Mouse (Mus musculus): ENCODE results near the gene Col9a3.

Gene Col9a3

DNA sequence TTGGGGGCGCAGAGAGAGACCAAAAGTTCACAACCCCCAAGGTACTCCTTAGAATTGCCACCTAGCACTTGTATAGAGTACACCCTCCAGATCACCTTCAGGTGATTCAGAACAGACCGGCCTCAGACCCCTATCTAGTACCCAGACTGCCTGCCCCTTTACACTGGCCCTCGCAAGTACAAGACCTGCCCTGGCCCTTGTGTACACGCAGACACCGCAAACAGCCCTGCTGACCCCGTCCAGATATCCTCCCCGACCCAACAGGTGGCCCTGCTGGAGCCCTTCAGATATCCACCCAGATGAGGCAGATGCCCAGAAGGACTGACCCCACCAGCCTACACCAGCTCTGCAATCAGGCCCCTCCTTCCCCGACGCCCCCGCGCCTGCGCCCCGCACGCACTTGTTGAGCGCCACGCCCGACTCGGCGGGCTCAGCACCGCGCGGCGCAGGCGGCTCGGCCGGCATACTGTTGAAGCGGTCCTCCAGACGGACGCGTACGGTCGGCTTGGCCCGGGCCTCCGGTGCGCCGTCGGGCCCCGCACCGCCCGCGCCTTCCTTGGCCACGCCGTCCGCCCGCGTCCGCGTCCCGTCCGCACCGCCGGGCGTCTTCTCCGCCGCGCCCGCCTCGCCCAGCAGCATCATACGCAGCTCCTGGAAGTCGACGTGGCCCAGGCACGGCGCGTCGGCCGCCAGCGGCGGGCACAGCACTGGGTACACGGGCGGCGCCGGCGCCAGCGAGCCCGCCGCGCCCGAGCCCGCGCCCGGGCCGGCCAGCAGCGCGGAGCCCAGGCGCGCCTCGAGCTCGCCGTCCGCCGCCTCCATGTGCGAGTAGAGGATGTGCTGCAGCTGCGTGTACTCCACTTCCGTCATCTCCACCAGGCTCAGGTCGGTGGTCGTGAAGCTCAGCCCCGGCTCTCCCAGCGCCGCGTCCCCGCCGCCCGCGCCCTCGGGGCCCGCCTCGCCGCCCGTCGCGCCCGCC is 44.3 kb downstream of the Col9a3 start:
- DNase-seq (ENCODE audit: low read depth, low spot score) = no peak

GRCm38 (mm10) chr2:180642555-180643260 is 45.1 kb downstream of the Col9a3 start, which contains the start of gene Tcfl5:
Gene Tcfl5, minus strand, starts transcription at chr2:180642708.
- DNase-seq (ENCODE audit: low read depth, low spot score) = no peak

GRCm38 (mm10) chr2:180643626-180644025 is 46.0 kb downstream of the Col9a3 start:
- DNase-seq (ENCODE audit: low read depth, low spot score) = no peak

GRCm38 (mm10) chr2:180646841-180647240 is 49.3 kb downstream of the Col9a3 start:
- no peak for DNase-seq (ENCODE audit: low read depth, low spot score)

DNA sequence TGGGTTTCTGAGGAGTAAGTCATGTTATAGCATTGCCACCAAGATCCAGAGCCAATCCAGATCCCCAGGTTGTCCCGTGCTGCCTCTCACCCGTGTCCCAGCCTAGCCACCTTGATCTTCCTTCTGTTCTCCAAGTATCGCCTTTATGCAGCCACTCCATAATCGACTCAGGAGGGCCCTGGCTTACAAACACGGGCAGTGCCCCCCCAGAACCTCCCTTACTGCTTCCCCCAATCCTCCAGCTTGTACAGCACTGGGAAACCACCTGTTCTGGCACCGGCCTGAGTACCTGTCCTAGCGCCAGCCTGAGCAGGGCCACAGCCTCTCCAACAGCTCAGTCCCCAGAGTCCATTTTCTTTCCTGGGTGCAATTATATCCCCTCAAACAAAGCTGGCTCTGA is 57.1 kb downstream of the Col9a3 start:
- no peak for DNase-seq (ENCODE audit: low read depth, low spot score)

GRCm38 (mm10) chr2:180655150-180655549 is 57.6 kb downstream of the Col9a3 start:
- no peak for DNase-seq (ENCODE audit: low read depth, low spot score)

- DNase-seq (ENCODE audit: low read depth, low spot score) = peak; percentile 65
These were observed 59.9 kb downstream of the Col9a3 start for GRCm38 (mm10) chr2:180657394-180658013.

- no peak for DNase-seq (ENCODE audit: low read depth, low spot score)
These were observed 60.8 kb downstream of the Col9a3 start for GRCm38 (mm10) chr2:180658381-180658780.

GRCm38 (mm10) chr2:180659353-180660150 is 62.0 kb downstream of the Col9a3 start:
- DNase-seq (ENCODE audit: low read depth, low spot score) = no peak

DNA sequence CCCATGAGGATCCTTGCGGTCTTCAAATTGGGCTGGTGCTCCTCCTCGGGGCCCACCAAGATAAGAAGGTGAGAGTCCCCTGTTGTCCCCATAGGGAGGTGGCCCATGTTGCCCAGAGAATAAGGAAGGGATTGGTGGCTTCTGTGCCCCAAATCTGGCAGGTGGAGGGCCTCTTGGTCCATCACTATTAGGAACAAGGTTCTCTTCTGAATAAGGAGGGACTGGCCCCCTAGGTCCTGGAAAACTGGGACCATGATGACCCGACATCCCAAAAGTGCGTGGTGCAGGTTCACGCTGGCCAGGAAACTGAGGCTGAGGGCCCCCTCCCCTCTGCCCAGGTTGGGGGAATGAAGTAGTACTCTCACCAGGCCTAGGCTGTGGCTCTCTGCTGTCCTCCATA is 62.9 kb downstream of the Col9a3 start:
- no peak for DNase-seq (ENCODE audit: low read depth, low spot score)

DNA sequence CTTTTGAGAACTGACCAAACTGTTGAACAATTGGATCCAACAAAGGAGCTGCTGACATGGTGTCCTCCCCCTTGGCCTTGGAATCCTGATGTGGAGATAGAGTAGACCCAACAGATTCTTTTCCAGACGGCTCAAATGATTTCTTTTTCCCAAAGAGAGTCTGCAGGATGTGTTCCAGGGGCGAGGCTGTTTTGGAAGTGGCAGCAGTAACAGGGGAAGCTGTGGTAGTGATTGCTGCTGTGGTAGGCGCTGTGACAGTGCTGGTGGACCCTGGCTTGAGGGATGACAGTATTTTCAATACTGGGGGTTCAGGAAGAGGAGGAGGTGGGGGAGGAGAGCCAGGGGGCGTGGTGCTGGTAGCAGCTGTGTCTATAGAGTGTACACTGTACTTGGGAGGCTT is 64.4 kb downstream of the Col9a3 start:
- DNase-seq (ENCODE audit: low read depth, low spot score) = no peak
